Comparison of ENCODE assay signal across 8 mouse cellular contexts in genomic region chr19:36348161-36348800, GRCm38 (mm10). TPM values are rescaled to one million over a fixed set of nuclear protein-coding genes. Genes with fewer than 3 reads are reported as not detected.
A peak's percentile ranks its signal among the peaks of the same experiment; 100 is the strongest.
DNase-seq lines count a peak whose midpoint lies in the region; ATAC-seq and TF ChIP-seq lines count a peak whose summit lies in the region.

Gene Pcgf5, plus strand, starts transcription at chr19:36348309.

- ATAC-seq in forebrain, embryonic 11.5 days (replicated peaks; ENCODE audit: low FRiP score) = peak; percentile 80
- peak; percentile 86 for ATAC-seq in heart, embryonic 16.5 days (replicated peaks; ENCODE audit: extremely low read depth, insufficient read depth, low FRiP score)
- ATAC-seq in liver, embryonic 14.5 days (ENCODE audit: insufficient read depth) = peak; percentile 61

- H3K9me3 ChIP-seq in forebrain, embryonic 11.5 days (ENCODE audit: control insufficient read depth, low read length) = no peaks in the 10 kb centered on the region
- no peaks in the 10 kb centered on the region for H3K9me3 ChIP-seq in heart, embryonic 16.5 days (replicated peaks; ENCODE audit: control insufficient read depth, low read length)
- no peaks in the 10 kb centered on the region for H3K9me3 ChIP-seq in liver, embryonic 14.5 days (ENCODE audit: control insufficient read depth, low read length)

- no peaks in the 10 kb centered on the region for H3K4me1 ChIP-seq in forebrain, embryonic 11.5 days (replicated peaks; ENCODE audit: control insufficient read depth, insufficient read depth, low read length)
- peaks cover 6% of the 10 kb centered on the region for H3K4me1 ChIP-seq in heart, embryonic 16.5 days (ENCODE audit: control insufficient read depth, insufficient read depth, low read length)
- no peaks in the 10 kb centered on the region for H3K4me1 ChIP-seq in liver, embryonic 14.5 days (replicated peaks; ENCODE audit: control insufficient read depth in 2 of 2, insufficient read depth in 2 of 2, low read length in 1 of 2)

- H3K27me3 ChIP-seq in forebrain, embryonic 11.5 days (ENCODE audit: control insufficient read depth, insufficient read depth, low read length) = peaks cover 20% of the 10 kb centered on the region
- peaks cover 8% of the 10 kb centered on the region for H3K27me3 ChIP-seq in heart, embryonic 16.5 days (ENCODE audit: control insufficient read depth, insufficient read depth, low read length)
- peaks cover 43% of the 10 kb centered on the region for H3K27me3 ChIP-seq in liver, embryonic 14.5 days (ENCODE audit: control insufficient read depth, insufficient read depth, low read length)
- H3K27me3 ChIP-seq in splenic B cell, adult 2 months (ENCODE audit: control insufficient read depth, insufficient read depth, low read length, poor library complexity, severe bottlenecking) = no peaks in the 10 kb centered on the region; the same call in 1 of the 2 replicates

- peak within 1 kb of the TSS; percentile 62 for H3K9ac ChIP-seq in forebrain, embryonic 11.5 days (ENCODE audit: low read length)
- peak within 1 kb of the TSS; percentile 92 for H3K9ac ChIP-seq in heart, embryonic 16.5 days (ENCODE audit: low read length)
- H3K9ac ChIP-seq in liver, embryonic 14.5 days (replicated peaks) = peak within 1 kb of the TSS; percentile 9; the same call in 1 of the 2 replicates

- peak within 1 kb of the TSS; percentile 100 for H3K4me2 ChIP-seq in forebrain, embryonic 11.5 days (ENCODE audit: low read depth, low read length, severe bottlenecking)
- peak within 1 kb of the TSS; percentile 96 for H3K4me2 ChIP-seq in heart, embryonic 16.5 days (ENCODE audit: low read depth, low read length)
- H3K4me2 ChIP-seq in liver, embryonic 14.5 days (ENCODE audit: low read depth) = peak within 1 kb of the TSS; percentile 80

- peak; percentile 67 to 76 for DNase-seq in B cell, adult 2 months
- DNase-seq in brain, embryonic 18.5 days (ENCODE audit: low read depth, low spot score) = peak; percentile 1
- peak; percentile 83 for DNase-seq in forebrain, embryonic 11.5 days (ENCODE audit: low spot score)
- peak; percentile 77 to 92 for DNase-seq in kidney, postnatal 25 days
- no peak for DNase-seq in liver, embryonic 14.5 days (ENCODE audit: low read depth in 3 of 3, low spot score in 3 of 3)
- peak; percentile 45 to 55 for DNase-seq in natural killer cell, adult 2 months (ENCODE audit: low spot score in 2 of 2)
- DNase-seq in splenic B cell, adult 2 months (ENCODE audit: low read depth, low spot score) = peak; percentile 64

- no peak for TF ChIP-seq EP300 in liver, embryonic 14.5 days (IDR thresholded peaks at IDR 0.05; ENCODE audit: low read depth)

- no peaks in the 10 kb centered on the region for H3K36me3 ChIP-seq in forebrain, embryonic 11.5 days (ENCODE audit: control insufficient read depth, insufficient read depth, low read length)
- H3K36me3 ChIP-seq in heart, embryonic 16.5 days (ENCODE audit: control insufficient read depth, insufficient read depth) = no peaks in the 10 kb centered on the region
- no peaks in the 10 kb centered on the region for H3K36me3 ChIP-seq in liver, embryonic 14.5 days (replicated peaks; ENCODE audit: control insufficient read depth, insufficient read depth, low read depth)
- H3K36me3 ChIP-seq in splenic B cell, adult 2 months (ENCODE audit: control insufficient read depth, insufficient read depth, low read length, poor library complexity, severe bottlenecking) = no peaks in the 10 kb centered on the region

- WGBS in forebrain, embryonic 11.5 days = 0% methylated on average over 82 of the region's 92 CpGs
- under 1% methylated on average over 70 of the region's 92 CpGs for WGBS in heart, embryonic 16.5 days
- WGBS in liver, embryonic 14.5 days (ENCODE audit: insufficient replicate concordance) = under 1% methylated on average over 92 of the region's 92 CpGs

- H3K27ac ChIP-seq in forebrain, embryonic 11.5 days (ENCODE audit: low read depth, low read length) = no peak within 1 kb of the TSS
- peak within 1 kb of the TSS; percentile 92 for H3K27ac ChIP-seq in heart, embryonic 16.5 days (ENCODE audit: low read length)
- H3K27ac ChIP-seq in liver, embryonic 14.5 days = no peak within 1 kb of the TSS

- H3K4me3 ChIP-seq in forebrain, embryonic 11.5 days (ENCODE audit: low read depth, low read length) = peak within 1 kb of the TSS; percentile 74
- H3K4me3 ChIP-seq in heart, embryonic 16.5 days (ENCODE audit: low read length) = peak within 1 kb of the TSS; percentile 94
- H3K4me3 ChIP-seq in liver, embryonic 14.5 days (ENCODE audit: insufficient read depth in 1 of 2, low read depth in 2 of 2, low read length in 2 of 2) = peak within 1 kb of the TSS; percentile 47 to 57

- TF ChIP-seq CTCF in liver, embryonic 14.5 days (IDR thresholded peaks at IDR 0.05; ENCODE audit: low read depth) = no peak

RNA-seq across cellular contexts. Expression of gene Pcgf5, which starts in this region (rescaled TPM):
- 14.9 and 17.1 TPM in 2 replicates for polyA plus RNA-seq in forebrain, embryonic 11.5 days (2014; fragmentation: Nextera tagmentation; extraction: Ambion mirVana)
- polyA plus RNA-seq in heart, embryonic 16.5 days (2015; fragmentation: Nextera tagmentation; extraction: Ambion mirVana) = 60.5 and 72.4 TPM in 2 replicates
- polyA plus RNA-seq in liver, embryonic 14.5 days (2012; rRNA removed) = 5.1 and 7.7 TPM in 2 replicates
- polyA plus RNA-seq in liver, embryonic 14.5 days (2014; fragmentation: Nextera tagmentation; extraction: Ambion mirVana) = 16.7 TPM in 2 replicates

Comparison
In these comparisons a context has a peak if more than half of its experiments do, and no peak if none do; other contexts are left out.
1. DNase-seq: peak in B cell, adult 2 months (2 of 2), brain, embryonic 18.5 days (single experiment), forebrain, embryonic 11.5 days (single experiment), kidney, postnatal 25 days (2 of 2), natural killer cell, adult 2 months (2 of 2) and splenic B cell, adult 2 months (single experiment); none in liver, embryonic 14.5 days (0 of 3).
2. H3K9ac ChIP-seq: peak in every context shown above with its lines; median percentile 92 in heart, embryonic 16.5 days; 62 in forebrain, embryonic 11.5 days; 9 in liver, embryonic 14.5 days.
3. Peak in every context shown above with its lines, with median percentiles within 50 percentile points of each other: ATAC-seq, H3K4me2 ChIP-seq and H3K4me3 ChIP-seq.